Mouse (Mus musculus) MEL (cell line): Measurements from ENCODE around the gene Ppp2r1b. TPM values are rescaled to one million over a fixed set of nuclear protein-coding genes. Genes with fewer than 3 reads are reported as not detected.

Experiments
- DNase-seq: peaks from one replicate; pipeline ENCODE4 v3.0.0; 2011; ENCODE audit warnings: low read depth, low spot score
- H3K27ac ChIP-seq: 2 replicates; pipeline ENCODE4 v1.5.1; 2012; ENCODE audit warnings: low read depth, mild to moderate bottlenecking, control low read depth, low read length, moderate library complexity; ENCODE audit not compliant: control insufficient read depth
- H3K27me3 ChIP-seq, 2 experiments: fragments of 150-350 bp in 1 of 2; sonication (generic) in 1 of 2; 2 replicates each; pipeline ENCODE4 v1.6.1; 2012; ENCODE audit warnings: low read length in 2 of 2, mild to moderate bottlenecking in 2 of 2, improper control_type of control experiment in 1 of 2, moderate library complexity in 1 of 2; ENCODE audit not compliant: insufficient read depth in 2 of 2, control insufficient read depth in 1 of 2
- H3K36me3 ChIP-seq, 2 experiments: 2 replicates each; pipeline ENCODE4 v1.6.1; 2012 to 2014; ENCODE audit warnings: low read length in 2 of 2, improper control_type of control experiment in 1 of 2, inconsistent platforms in 1 of 2, mild to moderate bottlenecking in 1 of 2; ENCODE audit not compliant: insufficient read depth in 2 of 2, control insufficient read depth in 1 of 2
- H3K4me1 ChIP-seq, 2 experiments: fragments of 150-350 bp in 1 of 2; sonication (generic) in 1 of 2; 2 replicates each; pipeline ENCODE4 v1.6.1; 2012; ENCODE audit warnings: low read length in 2 of 2, improper control_type of control experiment in 1 of 2, mild to moderate bottlenecking in 1 of 2; ENCODE audit not compliant: insufficient read depth in 2 of 2, control insufficient read depth in 1 of 2
- H3K4me3 ChIP-seq, 2 experiments: fragments of 150-350 bp in 1 of 2; sonication (generic) in 1 of 2; 2 replicates each; pipeline ENCODE4 v1.5.1; 2012; ENCODE audit warnings: low read depth in 2 of 2, low read length in 2 of 2, mild to moderate bottlenecking in 2 of 2, moderate library complexity in 2 of 2, control low read depth in 1 of 2, improper control_type of control experiment in 1 of 2; ENCODE audit not compliant: control insufficient read depth in 1 of 2, insufficient read depth in 1 of 2
- H3K79me2 ChIP-seq: 2 replicates; pipeline ENCODE4 v1.6.1; 2012; ENCODE audit warnings: mild to moderate bottlenecking, low read length, moderate library complexity; ENCODE audit not compliant: control insufficient read depth, poor library complexity, insufficient read depth
- H3K9ac ChIP-seq: 2 replicates; pipeline ENCODE4 v1.6.1; 2012; ENCODE audit warnings: low read depth, mild to moderate bottlenecking, control low read depth, low read length, moderate library complexity; ENCODE audit not compliant: control insufficient read depth, poor library complexity, severe bottlenecking
- H3K9me3 ChIP-seq: fragments of 150-350 bp; sonication (generic); replicated peaks from 2 replicates; pipeline ENCODE4 v1.6.1; 2012; ENCODE audit warnings: mild to moderate bottlenecking, low read length, improper control_type of control experiment, moderate library complexity; ENCODE audit not compliant: insufficient read depth
- CHD1 ChIP-seq: IDR thresholded peaks from 2 replicates; pipeline ENCODE4 v1.6.1; 2012; ENCODE audit warnings: low read depth, mild to moderate bottlenecking, inconsistent platforms, low read length, improper control_type of control experiment
- CHD2 ChIP-seq: IDR thresholded peaks from 2 replicates; pipeline ENCODE4 v1.6.1; 2011; ENCODE audit warnings: low read length, improper control_type of control experiment
- ELF1 ChIP-seq: IDR thresholded peaks from 2 replicates; pipeline ENCODE4 v1.6.1; 2014; ENCODE audit warnings: low read depth, mild to moderate bottlenecking, inconsistent platforms, low read length, improper control_type of control experiment, moderate library complexity
- EP300 ChIP-seq, 2 experiments: IDR thresholded peaks; 2 replicates each; pipeline ENCODE4 v1.6.1; 2011; ENCODE audit warnings: improper control_type of control experiment in 2 of 2, low read length in 2 of 2, low read depth in 1 of 2, mild to moderate bottlenecking in 1 of 2
- ETS1 ChIP-seq: IDR thresholded peaks from 2 replicates; pipeline ENCODE4 v1.6.1; 2012; ENCODE audit warnings: low read depth, mild to moderate bottlenecking, inconsistent platforms, low read length, improper control_type of control experiment, moderate library complexity
- GATA1 ChIP-seq: IDR thresholded peaks from 2 replicates; pipeline ENCODE4 v1.6.1; 2011; ENCODE audit warnings: low read depth, low read length, improper control_type of control experiment
- JUND ChIP-seq: IDR thresholded peaks from 2 replicates; pipeline ENCODE4 v1.6.1; 2011; ENCODE audit warnings: low read depth, mild to moderate bottlenecking, improper control_type of control experiment, low read length
- MAX ChIP-seq: IDR thresholded peaks from 2 replicates; pipeline ENCODE4 v1.6.1; 2011; ENCODE audit warnings: low read length, improper control_type of control experiment
- MYC ChIP-seq: IDR thresholded peaks from 2 replicates; pipeline ENCODE4 v1.6.1; 2011; ENCODE audit warnings: low read depth, mild to moderate bottlenecking, low read length, improper control_type of control experiment, moderate library complexity
- NELFE ChIP-seq: IDR thresholded peaks from 2 replicates; pipeline ENCODE4 v1.6.1; 2011; ENCODE audit warnings: low read depth, low read length, improper control_type of control experiment
- RCOR1 ChIP-seq: IDR thresholded peaks from 2 replicates; pipeline ENCODE4 v1.6.1; 2012; ENCODE audit warnings: low read depth, mild to moderate bottlenecking, inconsistent platforms, low read length, improper control_type of control experiment
- TAL1 ChIP-seq: IDR thresholded peaks from 2 replicates; pipeline ENCODE4 v1.6.1; 2012; ENCODE audit warnings: mild to moderate bottlenecking, inconsistent platforms, low read length, moderate library complexity, mixed read lengths
- polyA plus RNA-seq, 2 experiments: library from polyadenylated mRNA; stranded (reverse) in 1 of 2; unstranded in 1 of 2; fragments of >175 nt in 1 of 2; fragments of >200 nt in 1 of 2; gene quantifications; 2 replicates each; pipeline versions ENCODE4 v1.2.1 to v1.2.4; 2012; ENCODE audit warnings: low replicate concordance in 2 of 2, low read depth in 1 of 2; ENCODE audit not compliant: insufficient read length in 2 of 2, insufficient read depth in 1 of 2, missing spikeins in 1 of 2
- total RNA-seq: library from RNA; depleted of rRNA; stranded (reverse); fragments of 300-350 nt; gene quantifications from 2 replicates; pipeline ENCODE4 v1.2.3, GENCODE M21; 2012

Ppp2r1b gene
- total and polyA plus RNA-seq, 3 experiments: 67.6 to 101 TPM; not detected in 1

GRCm38 (mm10) chr9:50920933-50921895 is 76.1 kb downstream of the Ppp2r1b start:
- no peak for DNase-seq
- H3K4me3 ChIP-seq: no peak overlapping the region
- TF ChIP-seq MAX (no peak), MYC (no peak), ELF1 (no peak)
- no peaks in the 10 kb centered on the region for H3K9me3 ChIP-seq
- no peaks in the 10 kb centered on the region for H3K79me2 ChIP-seq
- H3K36me3 ChIP-seq: peaks cover 4 to 23% of the 10 kb centered on the region in 2 experiments
- no peak overlapping the region for H3K9ac ChIP-seq
- no peak overlapping the region for H3K27ac ChIP-seq
- no peaks in the 10 kb centered on the region for H3K27me3 ChIP-seq
- H3K4me1 ChIP-seq: peaks cover 17 to 21% of the 10 kb centered on the region in 2 experiments

GRCm38 (mm10) chr9:50922363-50923153 is 77.5 kb downstream of the Ppp2r1b start:
- no peak for TF ChIP-seq CHD2
- no peak for TF ChIP-seq NELFE
- no peak for TF ChIP-seq CHD1
- peak; percentile 29; the same call in 1 of the 2 replicates for TF ChIP-seq GATA1
- 0 out of 2 replicates have a peak, but pooled peaks have one; percentile 14 for TF ChIP-seq RCOR1
- no peak for TF ChIP-seq TAL1
- TF ChIP-seq ETS1: peak; percentile 27; the same call in 1 of the 2 replicates
- TF ChIP-seq EP300 (IDR thresholded peaks at IDR 0.05; ENCODE audit: low read depth in 1 of 2, low read length in 2 of 2): peak in 1 of 2 experiments; percentile 55; a peak in 2 of 4 replicates
- TF ChIP-seq JUND: no peak
- H3K79me2 ChIP-seq: no peaks in the 10 kb centered on the region
- H3K27me3 ChIP-seq: no peaks in the 10 kb centered on the region
- no peak overlapping the region for H3K4me3 ChIP-seq
- no peak overlapping the region; the same call in 1 of the 2 replicates for H3K27ac ChIP-seq
- H3K36me3 ChIP-seq: peaks cover 0 to 27% of the 10 kb centered on the region in 2 experiments
- H3K9ac ChIP-seq: no peak overlapping the region
- peaks cover 22 to 23% of the 10 kb centered on the region in 2 experiments for H3K4me1 ChIP-seq
- H3K9me3 ChIP-seq: no peaks in the 10 kb centered on the region
- DNase-seq: no peak
